Mouse (Mus musculus): Measurements from ENCODE around the gene Ncbp1. TPM values are rescaled to one million over a fixed set of nuclear protein-coding genes. Genes with fewer than 3 reads are reported as not detected.

The Ncbp1 gene
- 10 to 100 TPM; 21.4 to 22.2 TPM for total RNA-seq (2021)

- DNase-seq (ENCODE audit: low spot score) = peak; percentile 86
- intact Hi-C loops (cut with DNase I) = loop anchor here (5.0 kb wide), 1 partner anchor 54 kb away; no protein-coding TSS in a partner anchor
These were observed at the start of gene Ncbp1, which contains the start of gene Tstd2 for GRCm38 (mm10) chr4:46138287-46139222. Gene Ncbp1, plus strand, starts transcription at chr4:46138613. Gene Tstd2, minus strand, starts transcription at chr4:46138694.

- intact Hi-C loops (cut with DNase I) = no loop called here
These were observed 48.8 kb upstream of the Ncbp1 start for GRCm38 (mm10) chr4:46089524-46090125.

GRCm38 (mm10) chr4:46092429-46093076 is 45.9 kb upstream of the Ncbp1 start:
- intact Hi-C loops (cut with DNase I) = no loop called here
- no peak for DNase-seq (ENCODE audit: low spot score)

More at GRCm38 (mm10) chr4:46089524-46090125, 48.8 kb upstream of the Ncbp1 start:
- no peak for DNase-seq (ENCODE audit: low spot score)

- intact Hi-C loops (cut with DNase I) = no loop called here
- DNase-seq (ENCODE audit: low spot score) = no peak
These were observed 43.2 kb upstream of the Ncbp1 start for GRCm38 (mm10) chr4:46094916-46095825.

- intact Hi-C loops (cut with DNase I) = no loop called here
- DNase-seq (ENCODE audit: low spot score) = no peak
These were observed 42.6 kb upstream of the Ncbp1 start for GRCm38 (mm10) chr4:46095826-46096159.

- DNase-seq (ENCODE audit: low spot score) = no peak
- intact Hi-C loops (cut with DNase I) = no loop called here
These were observed 41.9 kb upstream of the Ncbp1 start for GRCm38 (mm10) chr4:46096546-46096945.

- no peak for DNase-seq (ENCODE audit: low spot score)
- intact Hi-C loops (cut with DNase I) = no loop called here
These were observed 40.8 kb upstream of the Ncbp1 start for GRCm38 (mm10) chr4:46097591-46097990.

- intact Hi-C loops (cut with DNase I) = no loop called here
- DNase-seq (ENCODE audit: low spot score) = no peak
These were observed 39.3 kb upstream of the Ncbp1 start for GRCm38 (mm10) chr4:46099132-46099531.

- intact Hi-C loops (cut with DNase I) = no loop called here
- DNase-seq (ENCODE audit: low spot score) = no peak
These were observed 37.9 kb upstream of the Ncbp1 start for GRCm38 (mm10) chr4:46100539-46100938.

- intact Hi-C loops (cut with DNase I) = no loop called here
- DNase-seq (ENCODE audit: low spot score) = no peak
These were observed 37.2 kb upstream of the Ncbp1 start for GRCm38 (mm10) chr4:46101211-46101711.

- DNase-seq (ENCODE audit: low spot score) = no peak
- intact Hi-C loops (cut with DNase I) = no loop called here
These were observed 36.2 kb upstream of the Ncbp1 start for GRCm38 (mm10) chr4:46102078-46102769.

- intact Hi-C loops (cut with DNase I) = loop anchor here (5.0 kb wide), 1 partner anchor 73 kb away; the partner anchor contains the start of gene Tmod1
- no peak for DNase-seq (ENCODE audit: low spot score)
These were observed 28.3 kb upstream of the Ncbp1 start for GRCm38 (mm10) chr4:46110084-46110483.

GRCm38 (mm10) chr4:46111361-46111760 is 27.1 kb upstream of the Ncbp1 start:
- DNase-seq (ENCODE audit: low spot score) = no peak
- intact Hi-C loops (cut with DNase I) = loop anchor here (5.0 kb wide), 1 partner anchor 74 kb away; the partner anchor contains the start of gene Tmod1

GRCm38 (mm10) chr4:46115308-46115707 is 23.1 kb upstream of the Ncbp1 start:
- intact Hi-C loops (cut with DNase I) = no loop called here

GRCm38 (mm10) chr4:46116544-46117175 is 21.8 kb upstream of the Ncbp1 start:
- intact Hi-C loops (cut with DNase I) = no loop called here
- no peak for DNase-seq (ENCODE audit: low spot score)

More at GRCm38 (mm10) chr4:46115308-46115707, 23.1 kb upstream of the Ncbp1 start:
- DNase-seq (ENCODE audit: low spot score) = no peak

GRCm38 (mm10) chr4:46117536-46117935 is 20.9 kb upstream of the Ncbp1 start:
- no peak for DNase-seq (ENCODE audit: low spot score)
- intact Hi-C loops (cut with DNase I) = no loop called here

- no peak for DNase-seq (ENCODE audit: low spot score)
- intact Hi-C loops (cut with DNase I) = loop anchor here (5.0 kb wide), 1 partner anchor 102 kb away; no protein-coding TSS in a partner anchor
These were observed 18.8 kb upstream of the Ncbp1 start for GRCm38 (mm10) chr4:46119514-46120094.

- intact Hi-C loops (cut with DNase I) = loop anchor here (5.0 kb wide), 1 partner anchor 103 kb away; no protein-coding TSS in a partner anchor
These were observed 17.6 kb upstream of the Ncbp1 start for GRCm38 (mm10) chr4:46120767-46121166.

More at GRCm38 (mm10) chr4:46120767-46121166, 17.6 kb upstream of the Ncbp1 start:
- no peak for DNase-seq (ENCODE audit: low spot score)

All from heart, postnatal 25 days (tissue).